Mouse (Mus musculus): ENCODE results near the gene Ccdc34. TPM values are rescaled to one million over a fixed set of nuclear protein-coding genes. Genes with fewer than 3 reads are reported as not detected.

Gene Ccdc34
- polyA plus RNA-seq, 1 experiment from 2014 or later = 36.8 TPM

- Histone ChIP-seq H3K4me3 (no peak overlapping the region), H3K27me3 (no peaks in the 10 kb centered on the region), H3K36me3 (no peaks in the 10 kb centered on the region), H3K4me1 (peaks cover 11% of the 10 kb centered on the region), H3K9me3 (no peaks in the 10 kb centered on the region), H3K27ac (replicated peaks) (no peak overlapping the region), H3K4me2 (replicated peaks) (no peak overlapping the region), H3K9ac (replicated peaks) (no peak overlapping the region)
- no peak for ATAC-seq (replicated peaks)
- WGBS = 92% methylated on average over 2 of the region's 2 CpGs
Observed at GRCm38 (mm10) chr2:110190416-110190815, 172.8 kb downstream of the Ccdc34 start.

- Histone ChIP-seq H3K27me3 (no peaks in the 10 kb centered on the region), H3K4me2 (replicated peaks) (no peak overlapping the region), H3K36me3 (no peaks in the 10 kb centered on the region), H3K27ac (replicated peaks) (no peak overlapping the region), H3K9me3 (no peaks in the 10 kb centered on the region), H3K4me1 (peaks cover 11% of the 10 kb centered on the region), H3K9ac (replicated peaks) (no peak overlapping the region), H3K4me3 (no peak overlapping the region)
- no peak for ATAC-seq (replicated peaks)
- WGBS = 74% methylated on average over 4 of the region's 4 CpGs
Observed at GRCm38 (mm10) chr2:110191186-110191690, 173.6 kb downstream of the Ccdc34 start.

GRCm38 (mm10) chr2:110191965-110192701, 174.5 kb downstream of the Ccdc34 start:
- ATAC-seq (replicated peaks) = no peak
- no peaks in the 10 kb centered on the region for H3K36me3 ChIP-seq
- H3K4me3 ChIP-seq = no peak overlapping the region
- H3K9ac ChIP-seq (replicated peaks) = no peak overlapping the region
- peak overlapping the region; percentile 11; the same call in 1 of the 2 replicates for H3K4me2 ChIP-seq (replicated peaks)
- no peaks in the 10 kb centered on the region for H3K27me3 ChIP-seq
- 16% methylated on average over 15 of the region's 15 CpGs for WGBS
- H3K4me1 ChIP-seq = peaks cover 11% of the 10 kb centered on the region
- no peak overlapping the region for H3K27ac ChIP-seq (replicated peaks)
- H3K9me3 ChIP-seq = no peaks in the 10 kb centered on the region

- 47% methylated on average over 3 of the region's 3 CpGs for WGBS
- no peak for ATAC-seq (replicated peaks)
- H3K4me3 ChIP-seq = no peak overlapping the region
- H3K9me3 ChIP-seq = no peaks in the 10 kb centered on the region
- H3K9ac ChIP-seq (replicated peaks) = no peak overlapping the region
- H3K27me3 ChIP-seq = no peaks in the 10 kb centered on the region
- H3K36me3 ChIP-seq = no peaks in the 10 kb centered on the region
- no peak overlapping the region for H3K27ac ChIP-seq (replicated peaks)
- H3K4me2 ChIP-seq (replicated peaks) = no peak overlapping the region
- H3K4me1 ChIP-seq = peaks cover 11% of the 10 kb centered on the region
Observed at GRCm38 (mm10) chr2:110192702-110193312, 175.2 kb downstream of the Ccdc34 start.

GRCm38 (mm10) chr2:110196551-110196950, 178.9 kb downstream of the Ccdc34 start:
- no peaks in the 10 kb centered on the region for H3K9me3 ChIP-seq
- no peaks in the 10 kb centered on the region for H3K36me3 ChIP-seq
- H3K4me1 ChIP-seq = peaks cover 11% of the 10 kb centered on the region
- no peak overlapping the region for H3K4me2 ChIP-seq (replicated peaks)
- H3K27me3 ChIP-seq = no peaks in the 10 kb centered on the region
- no peak overlapping the region for H3K9ac ChIP-seq (replicated peaks)
- H3K4me3 ChIP-seq = no peak overlapping the region
- ATAC-seq (replicated peaks) = no peak
- 86% methylated on average over 2 of the region's 2 CpGs for WGBS
- H3K27ac ChIP-seq (replicated peaks) = no peak overlapping the region

- Histone ChIP-seq H3K27me3 (no peaks in the 10 kb centered on the region; the same call in 1 of the 2 replicates), H3K9ac (replicated peaks) (no peak overlapping the region), H3K4me3 (no peak overlapping the region), H3K4me2 (replicated peaks) (no peak overlapping the region), H3K9me3 (no peaks in the 10 kb centered on the region), H3K36me3 (no peaks in the 10 kb centered on the region), H3K27ac (replicated peaks) (no peak overlapping the region), H3K4me1 (no peaks in the 10 kb centered on the region)
- no peak for ATAC-seq (replicated peaks)
- WGBS = 19% methylated on average over 1 of the region's 1 CpGs
Observed at GRCm38 (mm10) chr2:110199648-110200047, 182.0 kb downstream of the Ccdc34 start.

GRCm38 (mm10) chr2:110201770-110202169, 184.2 kb downstream of the Ccdc34 start:
- Histone ChIP-seq H3K9ac (replicated peaks) (no peak overlapping the region), H3K27ac (replicated peaks) (no peak overlapping the region), H3K4me2 (replicated peaks) (no peak overlapping the region), H3K36me3 (no peaks in the 10 kb centered on the region), H3K4me1 (no peaks in the 10 kb centered on the region), H3K27me3 (no peaks in the 10 kb centered on the region; the same call in 1 of the 2 replicates), H3K4me3 (no peak overlapping the region), H3K9me3 (no peaks in the 10 kb centered on the region)
- ATAC-seq (replicated peaks) = no peak
- 71% methylated on average over 4 of the region's 4 CpGs for WGBS

GRCm38 (mm10) chr2:110202716-110203497, 185.3 kb downstream of the Ccdc34 start:
- ATAC-seq (replicated peaks) = no peak
- Histone ChIP-seq H3K4me1 (no peaks in the 10 kb centered on the region), H3K9me3 (no peaks in the 10 kb centered on the region), H3K27me3 (no peaks in the 10 kb centered on the region; the same call in 1 of the 2 replicates), H3K9ac (replicated peaks) (no peak overlapping the region), H3K27ac (replicated peaks) (no peak overlapping the region), H3K4me2 (replicated peaks) (no peak overlapping the region), H3K4me3 (no peak overlapping the region), H3K36me3 (no peaks in the 10 kb centered on the region)
- WGBS = 40% methylated on average over 13 of the region's 13 CpGs

- Histone ChIP-seq H3K4me3 (no peak overlapping the region), H3K4me2 (replicated peaks) (no peak overlapping the region), H3K9ac (replicated peaks) (no peak overlapping the region), H3K9me3 (no peaks in the 10 kb centered on the region), H3K27ac (replicated peaks) (no peak overlapping the region), H3K4me1 (no peaks in the 10 kb centered on the region), H3K27me3 (no peaks in the 10 kb centered on the region; the same call in 1 of the 2 replicates), H3K36me3 (no peaks in the 10 kb centered on the region)
- WGBS = 80% methylated on average over 4 of the region's 4 CpGs
- ATAC-seq (replicated peaks) = no peak
Observed at GRCm38 (mm10) chr2:110204169-110204568, 186.6 kb downstream of the Ccdc34 start.

- Histone ChIP-seq H3K4me1 (no peaks in the 10 kb centered on the region), H3K27me3 (no peaks in the 10 kb centered on the region; the same call in 1 of the 2 replicates), H3K27ac (replicated peaks) (no peak overlapping the region), H3K9ac (replicated peaks) (no peak overlapping the region), H3K9me3 (no peaks in the 10 kb centered on the region), H3K4me2 (replicated peaks) (no peak overlapping the region), H3K4me3 (no peak overlapping the region), H3K36me3 (no peaks in the 10 kb centered on the region)
- WGBS = 7% methylated on average over 14 of the region's 14 CpGs
- peak; percentile 76 for ATAC-seq (replicated peaks)
Observed at GRCm38 (mm10) chr2:110204705-110205318, 187.2 kb downstream of the Ccdc34 start.

- ATAC-seq (replicated peaks) = peak; percentile 58; the same call in 1 of the 2 replicates
Observed at GRCm38 (mm10) chr2:110210508-110211496, 193.2 kb downstream of the Ccdc34 start.

More at GRCm38 (mm10) chr2:110210508-110211496, 193.2 kb downstream of the Ccdc34 start:
- H3K36me3 ChIP-seq = no peaks in the 10 kb centered on the region
- H3K4me3 ChIP-seq = no peak overlapping the region
- no peaks in the 10 kb centered on the region for H3K4me1 ChIP-seq
- WGBS = 72% methylated on average over 8 of the region's 8 CpGs
- H3K4me2 ChIP-seq (replicated peaks) = no peak overlapping the region
- no peak overlapping the region for H3K27ac ChIP-seq (replicated peaks)
- no peaks in the 10 kb centered on the region for H3K9me3 ChIP-seq
- no peaks in the 10 kb centered on the region for H3K27me3 ChIP-seq
- no peak overlapping the region for H3K9ac ChIP-seq (replicated peaks)

Data from forebrain, embryonic 15.5 days (tissue).